Mouse (Mus musculus) R1 (cell line): Measurements from ENCODE around the gene Hoxb4.

ENCODE experiments used
- DNase-seq: peaks from one replicate; pipeline ENCODE4 v3.0.0-alpha.2; 2018; ENCODE audit warnings: low read depth, low spot score

The Hoxb4 gene

GRCm38 (mm10) chr11:96349491-96350340 is 31.6 kb downstream of the Hoxb4 start:
- DNase-seq = no peak

DNA sequence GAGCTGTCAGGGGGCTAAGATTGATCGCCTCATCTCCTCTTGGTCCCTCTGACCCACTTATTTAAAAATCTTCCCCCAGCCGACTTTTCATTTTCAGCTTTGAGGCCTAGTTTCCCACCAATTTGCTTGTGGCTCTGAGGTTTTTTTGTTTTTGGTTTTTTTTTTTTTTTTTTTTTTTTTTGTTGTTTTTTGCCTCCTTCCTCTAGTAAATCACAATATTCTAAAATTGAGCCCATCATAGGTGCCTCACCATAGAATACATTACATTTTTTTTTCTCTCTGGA is 32.2 kb downstream of the Hoxb4 start, which contains the start of gene Hoxb2:
Gene Hoxb2, plus strand, starts transcription at position 185 of the 284 bp plus-strand sequence.
- no peak for DNase-seq

DNA sequence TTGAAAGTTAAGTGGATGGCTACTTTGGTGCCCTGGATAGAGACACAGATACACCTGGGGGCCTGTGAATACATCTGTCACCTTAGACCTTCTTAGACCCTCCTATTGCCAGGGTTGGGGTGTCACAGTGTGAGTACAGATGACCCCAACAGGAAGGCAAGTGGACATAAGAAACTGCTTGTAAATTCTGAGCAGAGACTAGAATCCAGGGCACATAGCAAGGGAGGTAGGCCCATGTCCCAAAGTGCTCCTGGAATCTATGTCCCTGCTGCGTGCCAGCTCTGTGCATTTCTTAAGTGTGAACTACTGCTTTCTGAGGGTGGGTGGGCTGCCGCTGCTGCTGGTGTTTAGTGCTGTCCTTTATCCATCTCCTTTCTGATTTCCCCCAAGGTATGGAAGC is 32.7 kb downstream of the Hoxb4 start:
- DNase-seq = no peak

DNA sequence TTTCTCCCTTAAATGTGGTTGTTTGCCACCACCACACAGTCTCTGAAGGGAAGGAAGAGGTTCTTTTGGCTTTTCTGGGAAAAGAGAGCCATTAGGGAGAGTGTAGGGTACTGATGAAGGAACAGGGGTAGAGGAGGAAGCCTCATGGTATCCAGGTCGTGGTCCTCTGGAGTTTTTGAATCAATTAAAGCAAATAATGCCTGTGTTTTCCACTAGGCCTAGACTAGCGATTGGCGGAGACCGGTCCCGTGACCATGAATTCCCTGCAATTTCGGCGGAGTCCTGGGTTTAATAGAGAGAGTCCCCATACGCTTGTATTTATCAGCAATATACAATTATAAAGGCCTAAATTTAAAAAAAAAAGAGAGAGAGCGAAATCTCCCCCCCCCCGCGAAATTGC is 33.2 kb downstream of the Hoxb4 start:
- no peak for DNase-seq

DNA sequence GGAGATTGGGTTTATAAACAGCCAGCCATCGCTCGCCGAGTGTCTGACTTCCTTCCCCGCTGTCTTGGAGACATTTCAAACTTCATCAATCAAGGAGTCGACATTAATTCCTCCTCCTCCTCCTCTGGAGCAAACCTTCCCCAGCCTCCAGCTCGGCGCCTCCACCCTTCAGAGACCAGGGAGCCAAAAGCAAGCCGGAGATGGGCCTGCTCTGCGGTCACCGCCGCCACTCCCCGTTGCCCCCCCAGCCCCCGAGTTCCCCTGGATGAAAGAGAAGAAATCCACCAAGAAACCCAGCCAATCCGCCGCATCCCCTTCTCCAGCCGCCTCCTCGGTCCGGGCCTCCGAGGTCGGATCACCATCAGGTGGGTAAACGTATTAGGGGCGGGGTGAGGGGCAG is 33.8 kb downstream of the Hoxb4 start:
- no peak for DNase-seq

DNA sequence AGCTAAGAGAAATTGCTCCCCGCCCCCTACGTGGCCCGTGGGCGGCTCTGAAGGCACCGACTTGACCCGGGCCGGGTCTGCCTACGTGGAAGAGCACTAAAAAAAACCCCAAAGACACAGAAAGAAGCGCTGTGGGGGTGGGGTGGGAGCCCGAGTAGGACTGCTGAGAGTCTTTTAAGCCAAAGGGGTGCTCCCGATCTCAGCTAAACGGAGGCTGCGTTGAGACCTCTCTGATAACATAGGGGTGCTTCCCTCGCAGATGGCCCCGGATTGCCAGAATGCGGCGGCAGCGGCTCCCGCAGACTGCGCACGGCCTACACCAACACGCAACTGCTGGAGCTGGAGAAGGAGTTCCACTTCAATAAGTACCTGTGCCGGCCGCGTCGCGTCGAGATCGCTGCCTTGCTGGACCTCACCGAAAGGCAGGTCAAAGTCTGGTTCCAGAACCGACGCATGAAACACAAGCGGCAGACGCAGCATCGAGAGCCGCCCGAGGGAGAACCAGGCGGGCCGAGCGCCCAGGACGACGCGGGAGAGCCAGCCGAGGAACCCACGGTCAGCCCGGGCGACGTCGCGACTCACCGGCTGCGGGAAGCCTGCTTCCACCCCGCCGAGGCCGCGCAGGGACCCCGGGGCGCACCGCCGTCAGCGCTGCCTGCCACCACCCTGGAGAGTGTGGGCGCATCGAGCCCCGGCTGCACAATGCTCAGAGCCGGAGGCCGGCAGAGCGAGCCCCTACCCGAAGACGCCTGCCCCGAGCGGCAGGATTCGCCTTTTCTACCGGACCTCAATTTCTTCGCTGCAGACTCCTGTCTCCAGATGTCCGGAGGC is 34.8 kb downstream of the Hoxb4 start:
- DNase-seq = peak; percentile 63

GRCm38 (mm10) chr11:96353522-96353841 is 35.4 kb downstream of the Hoxb4 start:
- DNase-seq = no peak

- no peak for DNase-seq
Observed at GRCm38 (mm10) chr11:96353939-96354338, 35.9 kb downstream of the Hoxb4 start.

DNA sequence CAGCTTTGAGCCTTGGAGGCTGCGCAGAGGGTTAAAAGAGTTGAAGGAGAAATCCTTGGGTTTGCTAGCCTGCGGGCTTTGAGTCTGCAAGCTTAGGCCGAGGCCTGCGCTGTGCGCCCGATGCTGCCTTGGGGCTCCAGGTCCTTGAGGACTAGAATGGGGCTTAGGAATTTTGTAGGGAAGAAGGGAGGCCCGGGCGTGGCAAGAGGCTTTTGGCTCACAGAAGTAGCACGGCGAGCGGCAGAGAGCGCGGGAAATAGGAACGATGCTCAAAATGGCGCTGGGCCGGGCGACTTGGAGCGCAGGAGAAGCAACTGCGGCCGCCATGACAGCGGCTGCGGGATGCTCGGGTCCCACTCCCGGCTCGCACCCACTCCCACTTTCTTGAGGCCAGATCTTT is 36.3 kb downstream of the Hoxb4 start:
- peak; percentile 88 for DNase-seq

DNA sequence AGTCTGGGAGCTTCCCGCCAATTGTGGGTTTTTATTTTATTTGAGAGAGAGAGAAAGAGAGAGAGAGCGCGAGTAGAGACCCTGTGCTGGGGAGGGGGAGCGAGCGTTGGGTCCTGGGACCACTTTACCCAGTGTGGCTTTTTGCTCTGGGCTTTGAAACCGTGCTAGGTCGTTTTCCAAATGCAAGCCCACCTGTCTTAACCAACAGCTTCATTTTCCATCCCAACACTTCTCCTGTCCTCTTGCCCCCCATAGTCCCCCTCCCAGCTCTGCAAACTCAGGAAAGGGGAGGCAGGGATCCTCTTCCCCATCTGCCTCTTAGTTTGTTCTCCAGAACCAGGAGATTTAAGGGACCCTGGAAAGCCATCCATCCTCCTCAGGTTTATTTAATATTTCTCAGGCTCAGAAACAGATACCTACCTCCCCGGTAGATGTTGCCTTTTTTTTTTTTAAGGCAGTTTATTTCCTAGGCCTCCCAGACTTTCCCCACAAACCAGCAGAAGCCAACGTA is 36.8 kb downstream of the Hoxb4 start:
- no peak for DNase-seq

- DNase-seq = peak; percentile 67
Observed at GRCm38 (mm10) chr11:96363807-96364206, 45.7 kb downstream of the Hoxb4 start.

DNA sequence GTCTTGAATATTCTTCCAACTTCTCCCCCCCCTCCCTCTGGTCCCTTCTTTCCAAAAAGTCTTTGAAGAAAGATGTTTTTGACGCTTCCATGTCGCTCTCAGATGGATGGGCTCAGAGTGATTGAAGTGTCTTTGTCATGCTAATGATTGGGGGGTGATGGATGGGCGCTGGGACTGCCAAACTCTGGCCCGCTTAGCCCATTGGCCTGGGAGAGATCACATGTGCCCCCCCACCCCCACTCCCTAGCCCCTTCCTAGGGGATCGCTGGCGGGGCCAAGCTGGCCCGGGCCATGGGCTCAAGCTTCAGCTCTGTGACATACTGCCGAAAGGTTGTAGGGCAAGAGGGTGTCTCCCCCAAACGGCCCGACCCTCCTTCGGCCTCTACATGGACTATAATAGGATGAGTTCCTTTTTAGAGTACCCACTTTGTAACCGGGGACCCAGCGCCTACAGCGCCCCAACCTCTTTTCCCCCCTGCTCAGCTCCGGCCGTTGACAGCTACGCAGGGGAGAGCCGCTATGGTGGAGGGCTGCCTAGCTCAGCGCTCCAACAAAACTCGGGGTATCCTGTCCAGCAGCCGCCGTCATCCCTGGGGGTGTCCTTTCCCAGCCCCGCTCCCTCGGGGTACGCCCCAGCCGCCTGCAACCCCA is 47.5 kb downstream of the Hoxb4 start, which contains the start of gene Hoxb1:
Gene Hoxb1, plus strand, starts transcription at position 312 of the 651 bp plus-strand sequence.
- peak; percentile 42 for DNase-seq

GRCm38 (mm10) chr11:96366092-96367041 is 48.3 kb downstream of the Hoxb4 start:
- DNase-seq = peak; percentile 42

- DNase-seq = no peak
Observed at GRCm38 (mm10) chr11:96367141-96367540, 49.1 kb downstream of the Hoxb4 start.

- no peak for DNase-seq
Observed at GRCm38 (mm10) chr11:96368686-96369085, 50.6 kb downstream of the Hoxb4 start.

GRCm38 (mm10) chr11:96369140-96369539 is 51.1 kb downstream of the Hoxb4 start:
- no peak for DNase-seq
